Mouse (Mus musculus): ENCODE results near the gene Parvb. TPM values are rescaled to one million over a fixed set of nuclear protein-coding genes. Genes with fewer than 3 reads are reported as not detected.
A peak's percentile ranks its signal among the peaks of the same experiment; 100 is the strongest.

The Parvb gene
- total RNA-seq, 2 experiments from 2014 or later = 54.4 to 64.5 TPM

- DNase-seq = no peak
- intact Hi-C loops (cut with DNase I; ENCODE audit: low total_unique reads) = no loop called here
These were observed 16.6 kb upstream of the Parvb start for GRCm38 (mm10) chr15:84215273-84215672.

GRCm38 (mm10) chr15:84216026-84216425 is 15.8 kb upstream of the Parvb start:
- no peak for DNase-seq
- intact Hi-C loops (cut with DNase I; ENCODE audit: low total_unique reads) = no loop called here

GRCm38 (mm10) chr15:84216461-84217084 is 15.3 kb upstream of the Parvb start:
- intact Hi-C loops (cut with DNase I; ENCODE audit: low total_unique reads) = no loop called here

GRCm38 (mm10) chr15:84217969-84218782 is 13.7 kb upstream of the Parvb start:
- intact Hi-C loops (cut with DNase I; ENCODE audit: low total_unique reads) = no loop called here
- DNase-seq = no peak

More at GRCm38 (mm10) chr15:84216461-84217084, 15.3 kb upstream of the Parvb start:
- DNase-seq = no peak

GRCm38 (mm10) chr15:84218783-84219271 is 13.0 kb upstream of the Parvb start:
- no peak for DNase-seq
- intact Hi-C loops (cut with DNase I; ENCODE audit: low total_unique reads) = no loop called here

GRCm38 (mm10) chr15:84221539-84221938 is 10.3 kb upstream of the Parvb start:
- intact Hi-C loops (cut with DNase I; ENCODE audit: low total_unique reads) = no loop called here
- DNase-seq = no peak

GRCm38 (mm10) chr15:84223423-84223822 is 8.4 kb upstream of the Parvb start:
- intact Hi-C loops (cut with DNase I; ENCODE audit: low total_unique reads) = no loop called here

GRCm38 (mm10) chr15:84224779-84225178 is 7.1 kb upstream of the Parvb start:
- DNase-seq = no peak
- intact Hi-C loops (cut with DNase I; ENCODE audit: low total_unique reads) = no loop called here

More at GRCm38 (mm10) chr15:84223423-84223822, 8.4 kb upstream of the Parvb start:
- no peak for DNase-seq

- no peak for DNase-seq
- intact Hi-C loops (cut with DNase I; ENCODE audit: low total_unique reads) = no loop called here
These were observed 4.9 kb upstream of the Parvb start for GRCm38 (mm10) chr15:84226918-84227317.

GRCm38 (mm10) chr15:84230661-84231060 is 1.2 kb upstream of the Parvb start:
- no peak for DNase-seq
- intact Hi-C loops (cut with DNase I; ENCODE audit: low total_unique reads) = no loop called here

GRCm38 (mm10) chr15:84231113-84231712 is 630 bp upstream of the Parvb start:
- intact Hi-C loops (cut with DNase I; ENCODE audit: low total_unique reads) = no loop called here
- no peak for DNase-seq

GRCm38 (mm10) chr15:84232609-84233008 is 766 bp downstream of the Parvb start:
- intact Hi-C loops (cut with DNase I; ENCODE audit: low total_unique reads) = no loop called here
- no peak for DNase-seq

- intact Hi-C loops (cut with DNase I; ENCODE audit: low total_unique reads) = no loop called here
- no peak for DNase-seq
These were observed 3.1 kb downstream of the Parvb start for GRCm38 (mm10) chr15:84234794-84235581.

GRCm38 (mm10) chr15:84235646-84236045 is 3.8 kb downstream of the Parvb start:
- DNase-seq = no peak

GRCm38 (mm10) chr15:84238552-84238951 is 6.7 kb downstream of the Parvb start:
- no peak for DNase-seq

More at GRCm38 (mm10) chr15:84235646-84236045, 3.8 kb downstream of the Parvb start:
- intact Hi-C loops (cut with DNase I; ENCODE audit: low total_unique reads) = no loop called here

GRCm38 (mm10) chr15:84238991-84239401 is 7.2 kb downstream of the Parvb start:
- intact Hi-C loops (cut with DNase I; ENCODE audit: low total_unique reads) = no loop called here
- no peak for DNase-seq

More at GRCm38 (mm10) chr15:84238552-84238951, 6.7 kb downstream of the Parvb start:
- intact Hi-C loops (cut with DNase I; ENCODE audit: low total_unique reads) = no loop called here

GRCm38 (mm10) chr15:84241520-84241919 is 9.7 kb downstream of the Parvb start:
- DNase-seq = peak; percentile 32

GRCm38 (mm10) chr15:84245104-84245503 is 13.3 kb downstream of the Parvb start:
- intact Hi-C loops (cut with DNase I; ENCODE audit: low total_unique reads) = no loop called here
- DNase-seq = no peak

More at GRCm38 (mm10) chr15:84241520-84241919, 9.7 kb downstream of the Parvb start:
- intact Hi-C loops (cut with DNase I; ENCODE audit: low total_unique reads) = no loop called here

- no peak for DNase-seq
- intact Hi-C loops (cut with DNase I; ENCODE audit: low total_unique reads) = no loop called here
These were observed 14.4 kb downstream of the Parvb start for GRCm38 (mm10) chr15:84246195-84246594.
